Mouse (Mus musculus) megakaryocyte-erythroid progenitor cell, adult 5-6 weeks (primary cell): ENCODE data around the gene Spata13. TPM values are rescaled to one million over a fixed set of nuclear protein-coding genes. Genes with fewer than 3 reads are reported as not detected.
A peak's percentile ranks its signal among the peaks of the same experiment; 100 is the strongest.

Experiments
- ATAC-seq: replicated peaks from 2 replicates; pipeline ENCODE4 v1.8.0; 2016; ENCODE audit warnings: mild to moderate bottlenecking, inconsistent platforms; ENCODE audit not compliant: severe bottlenecking, poor library complexity, low FRiP score, low TSS enrichment
- total RNA-seq, 2 experiments: library from RNA; stranded (forward) in 1 of 2; stranded (reverse) in 1 of 2; fragments of 200-1000, 215-1000 nt in 1 of 2; fragments of >200 nt in 1 of 2; fragmentation: Nextera tagmentation in 1 of 2; gene quantifications; 2 replicates each; pipeline ENCODE4 v1.2.3; 2014 to 2017

Spata13 gene
- total RNA-seq, 2 experiments from 2014 or later, result 1.7 to 3.0 TPM

GRCm38 (mm10) chr14:60665263-60665662 lies 31.5 kb downstream of the Spata13 start:
- ATAC-seq, result no peak

GRCm38 (mm10) chr14:60666252-60666651 lies 32.5 kb downstream of the Spata13 start:
- ATAC-seq, result no peak

- no peak for ATAC-seq
Observed at GRCm38 (mm10) chr14:60670191-60670590, 36.4 kb downstream of the Spata13 start.

GRCm38 (mm10) chr14:60671504-60671903 lies 37.7 kb downstream of the Spata13 start:
- no peak for ATAC-seq

- ATAC-seq, result no peak
Observed at GRCm38 (mm10) chr14:60675697-60676096, 41.9 kb downstream of the Spata13 start.

- no peak for ATAC-seq
Observed at GRCm38 (mm10) chr14:60676625-60677314, 43.0 kb downstream of the Spata13 start.

GRCm38 (mm10) chr14:60682361-60683023 lies 48.7 kb downstream of the Spata13 start:
- ATAC-seq, result 0 out of 2 replicates have a peak, but pooled peaks have one; percentile 10

GRCm38 (mm10) chr14:60683989-60684388 lies 50.2 kb downstream of the Spata13 start:
- no peak for ATAC-seq

- no peak for ATAC-seq
Observed at GRCm38 (mm10) chr14:60686733-60687132, 52.9 kb downstream of the Spata13 start.

GRCm38 (mm10) chr14:60687241-60687640 lies 53.4 kb downstream of the Spata13 start:
- no peak for ATAC-seq

- ATAC-seq, result peak; percentile 66
Observed at GRCm38 (mm10) chr14:60688509-60689205, 54.9 kb downstream of the Spata13 start.

- no peak for ATAC-seq
Observed at GRCm38 (mm10) chr14:60689768-60690167, 56.0 kb downstream of the Spata13 start.

- ATAC-seq, result no peak
Observed at GRCm38 (mm10) chr14:60690631-60691030, 56.8 kb downstream of the Spata13 start.

GRCm38 (mm10) chr14:60693122-60693536 lies 59.3 kb downstream of the Spata13 start:
- ATAC-seq, result no peak

- no peak for ATAC-seq
Observed at GRCm38 (mm10) chr14:60693666-60694065, 59.9 kb downstream of the Spata13 start.

- 0 out of 2 replicates have a peak, but pooled peaks have one; percentile 54 for ATAC-seq
Observed at GRCm38 (mm10) chr14:60694215-60694997, 60.6 kb downstream of the Spata13 start.

- no peak for ATAC-seq
Observed at GRCm38 (mm10) chr14:60697351-60697750, 63.5 kb downstream of the Spata13 start.

- ATAC-seq, result no peak
Observed at GRCm38 (mm10) chr14:60698980-60699379, 65.2 kb downstream of the Spata13 start.

GRCm38 (mm10) chr14:60702377-60703140 lies 68.8 kb downstream of the Spata13 start:
- ATAC-seq, result no peak
